Mouse (Mus musculus) ovary, postnatal 10 days (tissue): ENCODE data around the gene Kif12.

Source experiments
- DNase-seq: peaks from one replicate; pipeline ENCODE4 v3.0.0; 2022; ENCODE audit warnings: low spot score

Kif12 gene

DNA sequence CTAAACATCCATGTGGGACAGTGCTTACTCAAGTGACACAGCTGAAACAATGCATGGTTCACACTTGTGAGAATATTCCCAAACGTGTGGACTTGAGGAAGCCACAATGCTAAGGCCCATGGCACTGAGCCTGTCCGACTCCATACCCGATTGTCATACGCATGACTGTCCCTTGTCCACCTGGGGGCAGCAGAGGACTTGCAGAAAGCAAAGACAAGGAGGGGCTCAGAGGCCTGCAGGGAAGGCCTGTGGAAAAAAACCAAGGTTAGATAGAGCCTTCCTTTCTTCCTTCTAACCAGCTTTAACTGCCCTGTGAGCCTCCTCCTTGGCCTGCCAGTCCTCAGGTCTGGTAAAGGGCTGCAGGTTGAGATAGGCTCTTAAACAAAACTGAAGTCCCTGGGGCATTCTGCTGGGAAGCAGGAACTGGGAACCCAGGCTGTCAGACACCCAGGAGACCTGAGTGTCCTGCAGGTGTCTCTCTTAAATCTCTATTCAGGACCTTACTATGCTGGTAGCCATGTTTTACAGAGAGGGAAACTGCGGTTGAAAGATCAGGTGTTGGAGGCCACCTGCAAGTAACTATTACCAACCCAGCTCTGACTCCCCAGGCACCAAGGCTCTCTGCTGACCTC, 12.9 kb downstream of the Kif12 start:
- peak; percentile 65 for DNase-seq

GRCm38 (mm10) chr4:63158192-63158591, 13.7 kb downstream of the Kif12 start:
- DNase-seq = no peak

DNA sequence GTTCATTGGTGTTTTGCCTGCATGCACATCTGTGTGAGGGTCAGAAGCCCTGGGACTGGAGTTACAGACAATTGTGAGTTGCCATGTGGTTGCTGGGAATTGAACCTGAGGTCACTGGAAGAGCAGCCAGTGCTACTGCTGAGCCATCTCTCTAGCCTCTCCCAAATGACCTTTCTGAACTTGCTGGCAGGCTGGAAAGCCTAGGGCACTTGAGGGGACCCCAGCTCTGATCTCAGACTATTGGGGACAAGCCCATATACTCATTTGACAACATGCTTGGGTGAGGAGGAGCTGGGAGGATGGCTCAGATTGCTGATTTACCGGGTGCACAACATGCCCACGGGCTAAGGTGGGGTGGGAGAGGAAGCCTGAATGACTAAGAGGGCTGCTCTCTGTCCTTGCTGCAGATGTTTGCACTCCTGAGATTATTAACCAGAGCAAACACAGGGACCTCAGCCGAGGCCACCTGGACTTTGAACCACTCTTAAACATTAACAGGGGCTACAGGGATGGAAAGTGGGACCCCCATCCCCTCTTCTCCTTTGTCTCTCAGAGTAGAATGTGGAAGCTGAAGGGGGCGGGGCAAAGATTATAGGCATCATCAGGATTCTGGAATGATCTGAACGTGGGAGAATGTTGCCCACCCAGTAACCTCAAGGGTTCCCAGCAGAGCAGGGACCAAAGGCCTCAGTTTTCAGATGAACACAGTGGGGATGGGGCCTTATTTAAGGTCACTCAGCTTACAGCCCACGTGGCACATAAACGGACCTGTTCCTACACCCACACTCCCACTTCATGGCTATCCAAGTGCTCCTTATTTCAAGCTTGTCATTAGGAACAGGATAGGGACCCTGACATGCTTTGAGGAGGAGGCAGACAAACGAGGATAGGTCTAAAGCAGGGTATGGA, 15.0 kb downstream of the Kif12 start:
- no peak for DNase-seq

- DNase-seq = no peak
These were observed 16.3 kb downstream of the Kif12 start for GRCm38 (mm10) chr4:63155596-63155995.

GRCm38 (mm10) chr4:63154699-63155098, 17.2 kb downstream of the Kif12 start, which contains the start of gene Ambp:
TSS of gene Ambp (minus strand) at chr4:63154799.
- DNase-seq = no peak

GRCm38 (mm10) chr4:63154028-63154427, 17.9 kb downstream of the Kif12 start:
- DNase-seq = no peak

GRCm38 (mm10) chr4:63151127-63151526, 20.8 kb downstream of the Kif12 start:
- DNase-seq = no peak

- DNase-seq = no peak
These were observed 24.7 kb downstream of the Kif12 start for GRCm38 (mm10) chr4:63147268-63147667.

DNA sequence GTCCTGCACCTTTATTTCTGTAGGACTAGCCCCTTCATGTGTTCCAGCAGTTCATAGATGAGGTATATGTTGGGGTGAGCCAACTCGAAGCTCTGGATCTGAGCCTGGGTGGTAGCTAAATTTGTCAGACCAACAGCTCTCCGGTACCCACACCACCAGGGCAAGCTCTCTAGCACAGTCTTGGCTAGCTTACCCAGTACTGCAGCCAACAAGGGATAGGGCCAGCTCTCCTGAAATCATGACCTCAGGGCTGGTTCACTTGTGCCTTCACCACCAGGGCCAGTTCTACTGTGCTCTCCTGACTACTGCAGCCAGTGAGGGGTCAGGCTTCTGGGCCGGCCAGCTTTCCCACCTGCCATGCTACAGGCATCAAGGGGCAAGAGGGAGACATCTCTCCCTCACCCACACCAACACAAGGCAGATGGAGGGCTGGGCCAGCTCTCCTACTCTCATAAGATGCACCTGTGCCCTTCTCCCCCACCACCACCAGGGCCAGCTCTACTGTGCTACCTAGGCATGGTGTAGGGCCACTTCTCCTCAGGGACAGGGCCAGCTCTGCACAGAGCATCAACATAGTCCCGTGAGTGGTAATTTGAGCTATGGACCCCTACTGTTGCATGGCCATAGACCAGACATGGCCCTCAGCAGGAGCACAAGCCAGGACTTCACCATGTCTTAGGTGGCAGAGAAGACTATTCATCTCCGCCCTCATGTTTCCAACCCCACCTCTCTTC, 41.9 kb downstream of the Kif12 start:
- no peak for DNase-seq

DNA sequence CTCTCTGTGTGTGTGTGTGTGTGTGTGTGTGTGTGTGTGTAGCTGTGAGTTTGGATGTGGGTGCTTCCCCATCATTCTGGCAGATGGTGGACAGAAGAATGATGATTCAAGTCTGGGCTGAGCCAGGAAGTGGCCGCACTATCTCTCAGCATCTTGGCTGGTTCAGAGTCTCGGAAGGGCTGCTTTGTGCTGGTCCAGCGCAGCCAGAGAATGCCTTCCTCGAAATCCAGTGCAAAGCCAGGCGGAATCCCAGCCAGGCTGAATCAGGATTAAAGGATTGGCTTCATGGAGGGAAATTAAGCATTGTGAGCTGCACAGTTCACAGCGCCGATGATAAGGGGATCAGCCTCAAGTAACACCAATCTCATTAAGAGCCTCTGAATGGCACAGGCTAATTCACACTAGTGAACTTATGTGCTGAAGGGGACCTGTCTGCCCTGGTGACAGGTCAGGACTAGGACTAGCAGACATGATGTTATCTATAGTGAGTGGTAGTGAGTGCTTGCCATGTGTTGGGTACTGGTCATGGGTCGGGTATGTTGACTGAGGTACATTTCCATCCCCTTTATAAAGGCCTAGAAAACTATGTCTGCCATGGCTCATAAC, 47.0 kb downstream of the Kif12 start:
- no peak for DNase-seq

DNA sequence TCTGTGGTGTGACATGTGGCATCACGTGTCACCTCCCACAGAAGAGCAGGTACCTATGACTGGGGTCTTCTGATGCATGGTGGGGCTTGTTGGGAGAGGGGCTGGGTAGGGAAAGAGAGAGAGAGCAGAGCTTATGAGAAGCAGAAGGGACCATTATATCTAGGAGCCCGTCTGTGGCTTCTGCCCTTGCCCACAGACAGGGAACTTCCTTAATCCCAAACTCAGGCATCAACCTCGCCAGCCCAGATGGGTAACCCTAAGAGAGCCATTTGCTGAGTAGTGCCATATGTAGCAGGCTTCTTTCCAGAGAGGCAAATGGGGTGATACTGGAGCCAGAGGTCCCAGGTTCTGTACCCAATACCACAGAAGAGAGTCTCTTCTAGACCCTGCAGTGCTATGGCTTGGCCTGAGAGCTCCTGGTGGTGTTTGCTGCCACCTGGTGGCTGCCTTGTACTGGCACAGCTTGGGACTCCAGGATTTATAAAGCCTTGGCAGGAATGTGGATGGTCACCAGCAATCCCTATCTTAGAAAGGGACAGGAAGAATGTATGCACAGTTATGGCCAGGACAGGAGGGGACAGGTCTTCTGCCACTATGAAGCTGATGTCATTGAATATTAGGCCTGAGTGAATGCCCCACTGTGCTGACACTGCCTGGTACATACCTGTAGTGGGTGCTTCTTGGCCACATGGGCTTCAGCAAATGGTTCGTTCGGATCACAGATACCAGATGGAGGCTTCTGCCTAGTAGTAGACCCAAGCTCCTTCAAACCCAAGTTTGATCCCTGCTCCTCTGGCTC, 53.1 kb downstream of the Kif12 start:
- peak; percentile 52 for DNase-seq
